Mouse (Mus musculus) lung, postnatal 0 days (tissue): ENCODE data around the gene Tmem150c.

ENCODE experiments used
- CTCF ChIP-seq: IDR thresholded peaks from 2 replicates; pipeline ENCODE4 v1.5.1; 2016; ENCODE audit warnings: antibody characterized with exemption, mild to moderate bottlenecking
- EP300 ChIP-seq: IDR thresholded peaks from 2 replicates; pipeline ENCODE4 v1.6.1; 2016; ENCODE audit warnings: antibody characterized with exemption, mild to moderate bottlenecking, control low read depth

- TF ChIP-seq CTCF (peak; percentile 52), EP300 (no peak)
These were observed 123.7 kb downstream of the Tmem150c start for GRCm38 (mm10) chr5:100035950-100036349.
